10 mouse cellular contexts compared by ENCODE assay signal in genomic region chr3:22024200-22024599, GRCm38 (mm10). TPM values are rescaled to one million over a fixed set of nuclear protein-coding genes. Genes with fewer than 3 reads are reported as not detected.
DNase-seq lines count a peak whose midpoint lies in the region; ATAC-seq and TF ChIP-seq lines count a peak whose summit lies in the region.
"Had no signal": no experiment of that assay in that cellular context is flagged by ENCODE, and none has a peak within 500 bp of the region (broad histone marks: within the 10 kb centered on the region; RNA-seq: fewer than 3 reads in every experiment).

No protein-coding gene starts in this region.

- DNase-seq in kidney, postnatal 4 days: peak; percentile 56 to 64
- DNase-seq in kidney, postnatal 36 days: no peak
- no peak for DNase-seq in gastrocnemius, adult 18-20 months (ENCODE audit: low spot score)
- DNase-seq in left cerebral cortex, postnatal 25 days (ENCODE audit: low spot score in 2 of 2): no peak
- DNase-seq: gastrocnemius, adult 2 months; right cerebral cortex, postnatal 14 days had no signal

- H3K4me2 ChIP-seq in intestine, embryonic 16.5 days (ENCODE audit: low read depth, low read length): no peak overlapping the region
- H3K4me2 ChIP-seq: embryonic facial prominence, embryonic 13.5 days had no signal

- H3K9me3 ChIP-seq in E14TG2a.4 (ENCODE audit: low read length) (peaks cover 4% of the 10 kb centered on the region; the same call in 1 of the 2 replicates), ES-Bruce4 (replicated peaks; ENCODE audit: control insufficient read depth, insufficient read depth, low read length, poor library complexity, severe bottlenecking) (peaks cover 5% of the 10 kb centered on the region; the same call in 1 of the 2 replicates)
- no peaks in the 10 kb centered on the region for H3K9me3 ChIP-seq in intestine, embryonic 16.5 days (ENCODE audit: control insufficient read depth, low read length)
- H3K9me3 ChIP-seq: embryonic facial prominence, embryonic 13.5 days had no signal

- peak; percentile 52; the same call in 1 of the 2 replicates for TF ChIP-seq EP300 in ES-Bruce4 (IDR thresholded peaks at IDR 0.05; ENCODE audit: insufficient read depth, low read depth, low read length)

- H3K9ac ChIP-seq in ES-Bruce4 (ENCODE audit: low read depth, poor library complexity, severe bottlenecking): no peak overlapping the region
- H3K9ac ChIP-seq in intestine, embryonic 16.5 days (ENCODE audit: low read depth, low read length): no peak overlapping the region
- H3K9ac ChIP-seq: embryonic facial prominence, embryonic 13.5 days had no signal

- 30% methylated on average over 6 of the region's 6 CpGs for WGBS in intestine, embryonic 16.5 days

- H3K36me3 ChIP-seq in E14TG2a.4 (ENCODE audit: insufficient read depth, low read length): no peaks in the 10 kb centered on the region
- no peaks in the 10 kb centered on the region for H3K36me3 ChIP-seq in ES-Bruce4 (ENCODE audit: control insufficient read depth, insufficient read depth, low read length, poor library complexity, severe bottlenecking)
- no peaks in the 10 kb centered on the region for H3K36me3 ChIP-seq in intestine, embryonic 16.5 days (ENCODE audit: control insufficient read depth, insufficient read depth, low read length)
- H3K36me3 ChIP-seq: embryonic facial prominence, embryonic 13.5 days had no signal

- intact Hi-C loops in left cerebral cortex, postnatal 25 days (cut with DNase I): no loop called here

- peaks cover 50% of the 10 kb centered on the region for H3K4me1 ChIP-seq in E14TG2a.4 (replicated peaks; ENCODE audit: low read depth, low read length)
- peaks cover 6% of the 10 kb centered on the region for H3K4me1 ChIP-seq in ES-Bruce4 (ENCODE audit: control insufficient read depth, insufficient read depth, low read length)
- H3K4me1 ChIP-seq in intestine, embryonic 16.5 days (ENCODE audit: control insufficient read depth, insufficient read depth, low read length): peaks cover 8% of the 10 kb centered on the region; the same call in 1 of the 2 replicates

- TF ChIP-seq CTCF in E14TG2a.4 (conservative IDR thresholded peaks at IDR 0.05; ENCODE audit: low read length): no peak
- TF ChIP-seq CTCF in ES-Bruce4 (IDR thresholded peaks at IDR 0.05; ENCODE audit: low read depth, low read length): no peak

- ATAC-seq in intestine, embryonic 16.5 days: 0 out of 2 replicates have a peak, but pooled peaks have one; percentile 17

- peak overlapping the region; percentile 11 for H3K27ac ChIP-seq in ES-Bruce4 (ENCODE audit: insufficient read depth, low read length)
- no peak overlapping the region for H3K27ac ChIP-seq in intestine, embryonic 16.5 days (ENCODE audit: low read length)
- H3K27ac ChIP-seq: embryonic facial prominence, embryonic 13.5 days; gastrocnemius, adult 2 months had no signal

- no peaks in the 10 kb centered on the region for H3K27me3 ChIP-seq in E14TG2a.4 (ENCODE audit: insufficient read depth, low read length)
- H3K27me3 ChIP-seq in ES-Bruce4 (ENCODE audit: control insufficient read depth, insufficient read depth, low read length, poor library complexity, severe bottlenecking): no peaks in the 10 kb centered on the region
- no peaks in the 10 kb centered on the region for H3K27me3 ChIP-seq in intestine, embryonic 16.5 days (replicated peaks; ENCODE audit: control insufficient read depth, insufficient read depth, low read length)
- H3K27me3 ChIP-seq: embryonic facial prominence, embryonic 13.5 days had no signal

- TF ChIP-seq POLR2A in ES-Bruce4 (IDR thresholded peaks at IDR 0.05; ENCODE audit: insufficient read depth, low read length): no peak

- H3K4me3 ChIP-seq in E14TG2a.4 (replicated peaks; ENCODE audit: low read length) (0 out of 2 replicates have a peak overlapping the region, but pooled peaks have one; percentile 8), ES-Bruce4 (ENCODE audit: low read depth, low read length) (no peak overlapping the region)
- H3K4me3 ChIP-seq in intestine, embryonic 16.5 days (ENCODE audit: low read length): no peak overlapping the region
- H3K4me3 ChIP-seq: embryonic facial prominence, embryonic 13.5 days; gastrocnemius, adult 2 months had no signal

RNA-seq across cellular contexts. Expression of gene Tbl1xr1, which starts 52.3 kb away (rescaled TPM):
- polyA plus RNA-seq in ES-Bruce4 (2011; ENCODE audit: insufficient read depth, insufficient read length, low read depth, missing spikeins): 50.0 and 64.4 TPM in 2 replicates
- 9.5 and 10.3 TPM in 2 replicates for polyA plus RNA-seq in intestine, embryonic 16.5 days (2015; fragmentation: Nextera tagmentation; extraction: Ambion mirVana)
- 10 to 100 TPM; 52.9 to 55.5 TPM for total RNA-seq in gastrocnemius, adult 18-20 months (2021)
- 100 to 1,000 TPM; 128 to 139 TPM for total RNA-seq in left cerebral cortex, postnatal 25 days (2021)

Comparison
In these comparisons a context has a peak if more than half of its experiments do, and no peak if none do; other contexts are left out.
1. DNase-seq: peak in kidney, postnatal 4 days (2 of 2); none in kidney, postnatal 36 days (0 of 2), gastrocnemius, adult 18-20 months (single experiment) and left cerebral cortex, postnatal 25 days (0 of 2).